Mouse (Mus musculus) neutrophil, adult 59 days (primary cell): ENCODE data around the gene Dusp21. TPM values are rescaled to one million over a fixed set of nuclear protein-coding genes. Genes with fewer than 3 reads are reported as not detected.

Experiments used
- total RNA-seq, 2 experiments: library from RNA; stranded (reverse); gene quantifications; 1 replicate in 1 of 2; 2 replicates in 1 of 2; pipeline ENCODE4 v1.2.4; 2023

The Dusp21 gene
- not detected for total RNA-seq

GRCm38 (mm10) chrX:18145557-18145956, at the start of gene Dusp21:
Dusp21 (plus strand) TSS chrX:18145857.

GRCm38 (mm10) chrX:18162192-18162857, 16.7 kb downstream of the Dusp21 start, which contains the start of gene Kdm6a:
Kdm6a (plus strand) TSS chrX:18162575.

Other genes starting within 250 kb of the Dusp21 start
- 10 to 100 TPM; 52.9 to 86.0 TPM for gene Kdm6a, start 16.7 kb downstream of the Dusp21 start, total RNA-seq